Mouse (Mus musculus): ENCODE data around the gene Chchd4.

DNA sequence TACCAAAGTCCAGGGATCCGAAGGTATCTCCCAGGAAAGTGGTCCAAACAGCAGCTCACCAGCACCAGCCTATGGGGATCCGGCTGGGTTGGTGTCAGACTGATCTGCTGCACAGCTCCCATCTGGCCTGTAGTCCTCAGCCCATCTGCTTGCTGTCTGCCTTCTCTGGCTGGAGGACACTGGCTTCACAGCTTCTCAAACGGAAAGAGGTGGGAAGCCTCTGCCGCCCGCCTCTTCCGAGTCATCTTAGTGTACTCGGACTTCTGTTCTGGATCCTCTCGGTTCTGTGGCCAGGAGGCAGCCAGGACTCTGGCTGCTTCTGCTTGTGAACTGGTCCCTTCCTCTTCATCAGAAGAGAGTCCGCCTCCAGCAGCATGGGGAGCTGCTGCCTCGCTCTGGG lies 16.5 kb upstream of the Chchd4 start:
- no peak for TF ChIP-seq EP300 (IDR thresholded peaks at IDR 0.05; ENCODE audit: insufficient read depth, low read depth, low read length)
- TF ChIP-seq POLR2A (IDR thresholded peaks at IDR 0.05; ENCODE audit: insufficient read depth, low read depth, low read length): peak; percentile 55
- TF ChIP-seq CTCF (IDR thresholded peaks at IDR 0.05): no peak
